Mouse (Mus musculus) lung, adult 2 months (tissue): ENCODE data around the gene Elmo3.

Source experiments
- CTCF ChIP-seq: fragments of 200-500 bp; IDR thresholded peaks from 2 replicates; pipeline ENCODE4 v1.5.1; 2011; ENCODE audit warnings: mild to moderate bottlenecking, low read length, control low read depth; ENCODE audit not compliant: insufficient read depth
- POLR2A ChIP-seq: fragments of 200-500 bp; IDR thresholded peaks from 2 replicates; pipeline ENCODE4 v1.6.1; 2011; ENCODE audit warnings: low read depth, mild to moderate bottlenecking, control low read depth, low read length, borderline replicate concordance; ENCODE audit errors: extremely low read depth

GRCm38 (mm10) chr8:105355179-105356024 is 50.0 kb downstream of the Elmo3 start:
- TF ChIP-seq CTCF (no peak), POLR2A (no peak)
